Mouse (Mus musculus): Measurements from ENCODE around the gene Lancl3. TPM values are rescaled to one million over a fixed set of nuclear protein-coding genes. Genes with fewer than 3 reads are reported as not detected.

The Lancl3 gene
- polyA plus RNA-seq, 1 experiment from 2014 or later = 5.3 TPM

- Histone ChIP-seq H3K4me1 (ENCODE audit: control insufficient read depth, insufficient read depth, low read length) (no peaks in the 10 kb centered on the region), H3K27ac (replicated peaks; ENCODE audit: low read depth, low read length) (no peak overlapping the region), H3K36me3 (ENCODE audit: control insufficient read depth, insufficient read depth, low read length) (no peaks in the 10 kb centered on the region), H3K4me3 (replicated peaks; ENCODE audit: low read depth, low read length) (no peak overlapping the region), H3K9ac (replicated peaks; ENCODE audit: low read length) (no peak overlapping the region), H3K4me2 (ENCODE audit: low read length) (no peak overlapping the region), H3K27me3 (ENCODE audit: control insufficient read depth, insufficient read depth, low read length) (no peaks in the 10 kb centered on the region), H3K9me3 (ENCODE audit: control insufficient read depth, low read length) (no peaks in the 10 kb centered on the region)
- no peak for DNase-seq
- no peak for ATAC-seq (ENCODE audit: low FRiP score, low TSS enrichment)
- WGBS = 89% methylated on average over 3 of the region's 3 CpGs
Measured at GRCm38 (mm10) chrX:9219570-9219969, 19.9 kb downstream of the Lancl3 start.

GRCm38 (mm10) chrX:9221206-9221605 lies 21.5 kb downstream of the Lancl3 start:
- Histone ChIP-seq H3K4me3 (replicated peaks; ENCODE audit: low read depth, low read length) (no peak overlapping the region), H3K9me3 (ENCODE audit: control insufficient read depth, low read length) (no peaks in the 10 kb centered on the region), H3K4me1 (ENCODE audit: control insufficient read depth, insufficient read depth, low read length) (no peaks in the 10 kb centered on the region), H3K27me3 (ENCODE audit: control insufficient read depth, insufficient read depth, low read length) (no peaks in the 10 kb centered on the region), H3K4me2 (ENCODE audit: low read length) (no peak overlapping the region), H3K9ac (replicated peaks; ENCODE audit: low read length) (no peak overlapping the region), H3K27ac (replicated peaks; ENCODE audit: low read depth, low read length) (no peak overlapping the region), H3K36me3 (ENCODE audit: control insufficient read depth, insufficient read depth, low read length) (no peaks in the 10 kb centered on the region)
- DNase-seq = peak; percentile 65
- 28% methylated on average over 6 of the region's 6 CpGs for whole genome bisulfite sequencing
- no peak for ATAC-seq (ENCODE audit: low FRiP score, low TSS enrichment)

- no peaks in the 10 kb centered on the region for H3K36me3 ChIP-seq (ENCODE audit: control insufficient read depth, insufficient read depth, low read length)
- H3K9ac ChIP-seq (replicated peaks; ENCODE audit: low read length) = no peak overlapping the region
- no peak overlapping the region for H3K4me2 ChIP-seq (ENCODE audit: low read length)
- DNase-seq = no peak
- no peak overlapping the region for H3K27ac ChIP-seq (replicated peaks; ENCODE audit: low read depth, low read length)
- H3K4me1 ChIP-seq (ENCODE audit: control insufficient read depth, insufficient read depth, low read length) = no peaks in the 10 kb centered on the region
- no peaks in the 10 kb centered on the region for H3K9me3 ChIP-seq (ENCODE audit: control insufficient read depth, low read length)
- ATAC-seq (ENCODE audit: low FRiP score, low TSS enrichment) = no peak
- WGBS = 88% methylated on average over 4 of the region's 4 CpGs
- no peak overlapping the region for H3K4me3 ChIP-seq (replicated peaks; ENCODE audit: low read depth, low read length)
- no peaks in the 10 kb centered on the region for H3K27me3 ChIP-seq (ENCODE audit: control insufficient read depth, insufficient read depth, low read length)
Measured at GRCm38 (mm10) chrX:9221736-9222135, 22.0 kb downstream of the Lancl3 start.

- Histone ChIP-seq H3K9me3 (ENCODE audit: control insufficient read depth, low read length) (no peaks in the 10 kb centered on the region), H3K27ac (replicated peaks; ENCODE audit: low read depth, low read length) (no peak overlapping the region), H3K9ac (replicated peaks; ENCODE audit: low read length) (no peak overlapping the region), H3K36me3 (ENCODE audit: control insufficient read depth, insufficient read depth, low read length) (no peaks in the 10 kb centered on the region), H3K4me2 (ENCODE audit: low read length) (no peak overlapping the region), H3K4me1 (ENCODE audit: control insufficient read depth, insufficient read depth, low read length) (no peaks in the 10 kb centered on the region), H3K4me3 (replicated peaks; ENCODE audit: low read depth, low read length) (no peak overlapping the region), H3K27me3 (ENCODE audit: control insufficient read depth, insufficient read depth, low read length) (no peaks in the 10 kb centered on the region)
- ATAC-seq (ENCODE audit: low FRiP score, low TSS enrichment) (no peak), DNase-seq (no peak)
- WGBS = 90% methylated on average over 3 of the region's 3 CpGs
Measured at GRCm38 (mm10) chrX:9222412-9223221, 22.9 kb downstream of the Lancl3 start.

GRCm38 (mm10) chrX:9227105-9227504 lies 27.4 kb downstream of the Lancl3 start:
- Histone ChIP-seq H3K4me3 (replicated peaks; ENCODE audit: low read depth, low read length) (no peak overlapping the region), H3K27me3 (ENCODE audit: control insufficient read depth, insufficient read depth, low read length) (no peaks in the 10 kb centered on the region), H3K27ac (replicated peaks; ENCODE audit: low read depth, low read length) (no peak overlapping the region), H3K9ac (replicated peaks; ENCODE audit: low read length) (no peak overlapping the region), H3K9me3 (ENCODE audit: control insufficient read depth, low read length) (no peaks in the 10 kb centered on the region), H3K4me2 (ENCODE audit: low read length) (no peak overlapping the region), H3K36me3 (ENCODE audit: control insufficient read depth, insufficient read depth, low read length) (no peaks in the 10 kb centered on the region), H3K4me1 (ENCODE audit: control insufficient read depth, insufficient read depth, low read length) (no peaks in the 10 kb centered on the region)
- ATAC-seq (ENCODE audit: low FRiP score, low TSS enrichment) (no peak), DNase-seq (no peak)
- WGBS = 77% methylated on average over 2 of the region's 2 CpGs

GRCm38 (mm10) chrX:9240737-9241591 lies 41.3 kb downstream of the Lancl3 start:
- H3K4me3 ChIP-seq (replicated peaks; ENCODE audit: low read depth, low read length) = no peak overlapping the region
- DNase-seq = no peak
- no peak overlapping the region for H3K4me2 ChIP-seq (ENCODE audit: low read length)
- H3K27me3 ChIP-seq (ENCODE audit: control insufficient read depth, insufficient read depth, low read length) = no peaks in the 10 kb centered on the region
- no peaks in the 10 kb centered on the region for H3K9me3 ChIP-seq (ENCODE audit: control insufficient read depth, low read length)
- H3K36me3 ChIP-seq (ENCODE audit: control insufficient read depth, insufficient read depth, low read length) = no peaks in the 10 kb centered on the region
- no peak overlapping the region for H3K27ac ChIP-seq (replicated peaks; ENCODE audit: low read depth, low read length)
- no peaks in the 10 kb centered on the region for H3K4me1 ChIP-seq (ENCODE audit: control insufficient read depth, insufficient read depth, low read length)
- WGBS = 77% methylated on average over 5 of the region's 5 CpGs
- no peak for ATAC-seq (ENCODE audit: low FRiP score, low TSS enrichment)
- H3K9ac ChIP-seq (replicated peaks; ENCODE audit: low read length) = no peak overlapping the region

- no peaks in the 10 kb centered on the region for H3K9me3 ChIP-seq (ENCODE audit: control insufficient read depth, low read length)
- no peaks in the 10 kb centered on the region for H3K4me1 ChIP-seq (ENCODE audit: control insufficient read depth, insufficient read depth, low read length)
- ATAC-seq (ENCODE audit: low FRiP score, low TSS enrichment) (no peak), DNase-seq (peak; percentile 42)
- H3K27me3 ChIP-seq (ENCODE audit: control insufficient read depth, insufficient read depth, low read length) = no peaks in the 10 kb centered on the region
- WGBS = 59% methylated on average over 8 of the region's 8 CpGs
- H3K4me2 ChIP-seq (ENCODE audit: low read length) = no peak overlapping the region
- H3K36me3 ChIP-seq (ENCODE audit: control insufficient read depth, insufficient read depth, low read length) = no peaks in the 10 kb centered on the region
- peak overlapping the region; percentile 33; the same call in 1 of the 2 replicates for H3K27ac ChIP-seq (replicated peaks; ENCODE audit: low read depth, low read length)
- no peak overlapping the region for H3K4me3 ChIP-seq (replicated peaks; ENCODE audit: low read depth, low read length)
- H3K9ac ChIP-seq (replicated peaks; ENCODE audit: low read length) = no peak overlapping the region
Measured at GRCm38 (mm10) chrX:9243381-9243864, 43.7 kb downstream of the Lancl3 start.

GRCm38 (mm10) chrX:9244603-9245336 lies 45.1 kb downstream of the Lancl3 start:
- H3K9ac ChIP-seq (replicated peaks; ENCODE audit: low read length) = no peak overlapping the region
- no peak overlapping the region for H3K4me2 ChIP-seq (ENCODE audit: low read length)
- H3K4me1 ChIP-seq (ENCODE audit: control insufficient read depth, insufficient read depth, low read length) = no peaks in the 10 kb centered on the region
- WGBS = 60% methylated on average over 12 of the region's 12 CpGs
- no peaks in the 10 kb centered on the region for H3K27me3 ChIP-seq (ENCODE audit: control insufficient read depth, insufficient read depth, low read length)
- H3K27ac ChIP-seq (replicated peaks; ENCODE audit: low read depth, low read length) = peak overlapping the region; percentile 70
- ATAC-seq (ENCODE audit: low FRiP score, low TSS enrichment) (peak; percentile 53), DNase-seq (peak; percentile 56)
- H3K4me3 ChIP-seq (replicated peaks; ENCODE audit: low read depth, low read length) = no peak overlapping the region
- H3K9me3 ChIP-seq (ENCODE audit: control insufficient read depth, low read length) = no peaks in the 10 kb centered on the region
- H3K36me3 ChIP-seq (ENCODE audit: control insufficient read depth, insufficient read depth, low read length) = no peaks in the 10 kb centered on the region
